Mouse (Mus musculus): ENCODE data around the gene Gm10097. TPM values are rescaled to one million over a fixed set of nuclear protein-coding genes. Genes with fewer than 3 reads are reported as not detected.

The Gm10097 gene
- total RNA-seq (2014; fragmentation: Nextera tagmentation) (not detected in 2 replicates), total RNA-seq (2017) (not detected in 2 replicates)

GRCm38 (mm10) chr10:5068676-5069265, at the start of gene Gm10097:
Gene Gm10097, plus strand, starts transcription at chr10:5069192.
- no peak for ATAC-seq (replicated peaks; ENCODE audit: low FRiP score, low TSS enrichment, poor library complexity, severe bottlenecking)

- ATAC-seq (replicated peaks; ENCODE audit: low FRiP score, low TSS enrichment, poor library complexity, severe bottlenecking) = no peak
These were observed 43.1 kb upstream of the Gm10097 start for GRCm38 (mm10) chr10:5025906-5026305.

GRCm38 (mm10) chr10:5027208-5027607, 41.8 kb upstream of the Gm10097 start:
- ATAC-seq (replicated peaks; ENCODE audit: low FRiP score, low TSS enrichment, poor library complexity, severe bottlenecking) = no peak

GRCm38 (mm10) chr10:5028301-5028700, 40.7 kb upstream of the Gm10097 start:
- no peak for ATAC-seq (replicated peaks; ENCODE audit: low FRiP score, low TSS enrichment, poor library complexity, severe bottlenecking)

- no peak for ATAC-seq (replicated peaks; ENCODE audit: low FRiP score, low TSS enrichment, poor library complexity, severe bottlenecking)
These were observed 39.8 kb upstream of the Gm10097 start for GRCm38 (mm10) chr10:5029161-5029560.

- no peak for ATAC-seq (replicated peaks; ENCODE audit: low FRiP score, low TSS enrichment, poor library complexity, severe bottlenecking)
These were observed 39.1 kb upstream of the Gm10097 start for GRCm38 (mm10) chr10:5029883-5030282.

GRCm38 (mm10) chr10:5032192-5033048, 36.6 kb upstream of the Gm10097 start:
- no peak for ATAC-seq (replicated peaks; ENCODE audit: low FRiP score, low TSS enrichment, poor library complexity, severe bottlenecking)

GRCm38 (mm10) chr10:5041254-5041653, 27.7 kb upstream of the Gm10097 start:
- ATAC-seq (replicated peaks; ENCODE audit: low FRiP score, low TSS enrichment, poor library complexity, severe bottlenecking) = no peak

GRCm38 (mm10) chr10:5044481-5044880, 24.5 kb upstream of the Gm10097 start:
- no peak for ATAC-seq (replicated peaks; ENCODE audit: low FRiP score, low TSS enrichment, poor library complexity, severe bottlenecking)

GRCm38 (mm10) chr10:5045213-5045612, 23.8 kb upstream of the Gm10097 start:
- no peak for ATAC-seq (replicated peaks; ENCODE audit: low FRiP score, low TSS enrichment, poor library complexity, severe bottlenecking)

GRCm38 (mm10) chr10:5045671-5046070, 23.3 kb upstream of the Gm10097 start:
- no peak for ATAC-seq (replicated peaks; ENCODE audit: low FRiP score, low TSS enrichment, poor library complexity, severe bottlenecking)

- ATAC-seq (replicated peaks; ENCODE audit: low FRiP score, low TSS enrichment, poor library complexity, severe bottlenecking) = no peak
These were observed 12.7 kb upstream of the Gm10097 start for GRCm38 (mm10) chr10:5056243-5056735.

GRCm38 (mm10) chr10:5056940-5057339, 12.1 kb upstream of the Gm10097 start:
- no peak for ATAC-seq (replicated peaks; ENCODE audit: low FRiP score, low TSS enrichment, poor library complexity, severe bottlenecking)

GRCm38 (mm10) chr10:5057661-5058060, 11.3 kb upstream of the Gm10097 start:
- ATAC-seq (replicated peaks; ENCODE audit: low FRiP score, low TSS enrichment, poor library complexity, severe bottlenecking) = no peak

GRCm38 (mm10) chr10:5058876-5059275, 10.1 kb upstream of the Gm10097 start:
- no peak for ATAC-seq (replicated peaks; ENCODE audit: low FRiP score, low TSS enrichment, poor library complexity, severe bottlenecking)

- no peak for ATAC-seq (replicated peaks; ENCODE audit: low FRiP score, low TSS enrichment, poor library complexity, severe bottlenecking)
These were observed 9.0 kb upstream of the Gm10097 start for GRCm38 (mm10) chr10:5059983-5060382.

GRCm38 (mm10) chr10:5067113-5067512, 1.9 kb upstream of the Gm10097 start:
- no peak for ATAC-seq (replicated peaks; ENCODE audit: low FRiP score, low TSS enrichment, poor library complexity, severe bottlenecking)

GRCm38 (mm10) chr10:5070168-5070940, 1.4 kb downstream of the Gm10097 start:
- ATAC-seq (replicated peaks; ENCODE audit: low FRiP score, low TSS enrichment, poor library complexity, severe bottlenecking) = no peak

GRCm38 (mm10) chr10:5070941-5071231, 1.9 kb downstream of the Gm10097 start:
- no peak for ATAC-seq (replicated peaks; ENCODE audit: low FRiP score, low TSS enrichment, poor library complexity, severe bottlenecking)

GRCm38 (mm10) chr10:5072054-5072453, 3.1 kb downstream of the Gm10097 start:
- ATAC-seq (replicated peaks; ENCODE audit: low FRiP score, low TSS enrichment, poor library complexity, severe bottlenecking) = no peak

Measured in megakaryocyte-erythroid progenitor cell, adult 5-6 weeks (primary cell).